Mouse (Mus musculus): ENCODE results near the gene Gm21693. TPM values are rescaled to one million over a fixed set of nuclear protein-coding genes. Genes with fewer than 3 reads are reported as not detected.
"Not testable (repeated sequence)": the region's sequence is repeated elsewhere in the genome, so short reads cannot be mapped to it uniquely, and the experiment has no call there.

The Gm21693 gene
- not detected in 2 replicates for polyA plus RNA-seq (2014; fragmentation: Nextera tagmentation; extraction: Ambion mirVana)

- not testable (repeated sequence) for H3K9me3 ChIP-seq (replicated peaks; ENCODE audit: control insufficient read depth, low read length); H3K9ac ChIP-seq (replicated peaks; ENCODE audit: low read length); H3K4me1 ChIP-seq (ENCODE audit: control insufficient read depth, insufficient read depth, low read length); H3K4me2 ChIP-seq (ENCODE audit: low read depth, low read length); H3K4me3 ChIP-seq (ENCODE audit: low read depth, low read length); ATAC-seq (replicated peaks; ENCODE audit: insufficient number of reproducible peaks, low FRiP score, low TSS enrichment, low read depth); H3K27ac ChIP-seq (replicated peaks; ENCODE audit: low read depth, low read length); H3K27me3 ChIP-seq (ENCODE audit: control insufficient read depth, insufficient read depth, low read length); H3K36me3 ChIP-seq (replicated peaks; ENCODE audit: control insufficient read depth, insufficient read depth, low read depth, low read length); DNase-seq (ENCODE audit: low spot score)
- WGBS, result no CpG with 5 or more reads among the region's 9 CpGs
Measured at GRCm38 (mm10) chrY:3345229-3345628, at the start of gene Gm21693. TSS of gene Gm21693 (minus strand) at chrY:3345329.

- not testable (repeated sequence) for DNase-seq (ENCODE audit: low spot score); H3K9ac ChIP-seq (replicated peaks; ENCODE audit: low read length); H3K4me3 ChIP-seq (ENCODE audit: low read depth, low read length); H3K36me3 ChIP-seq (replicated peaks; ENCODE audit: control insufficient read depth, insufficient read depth, low read depth, low read length); H3K9me3 ChIP-seq (replicated peaks; ENCODE audit: control insufficient read depth, low read length); H3K4me2 ChIP-seq (ENCODE audit: low read depth, low read length); H3K27me3 ChIP-seq (ENCODE audit: control insufficient read depth, insufficient read depth, low read length); ATAC-seq (replicated peaks; ENCODE audit: insufficient number of reproducible peaks, low FRiP score, low TSS enrichment, low read depth); H3K4me1 ChIP-seq (ENCODE audit: control insufficient read depth, insufficient read depth, low read length); H3K27ac ChIP-seq (replicated peaks; ENCODE audit: low read depth, low read length)
- no CpG with 5 or more reads among the region's 11 CpGs for WGBS
Measured at GRCm38 (mm10) chrY:3340661-3341060, 4.5 kb downstream of the Gm21693 start.

- ATAC-seq (replicated peaks; ENCODE audit: insufficient number of reproducible peaks, low FRiP score, low TSS enrichment, low read depth); H3K9me3 ChIP-seq (replicated peaks; ENCODE audit: control insufficient read depth, low read length); H3K9ac ChIP-seq (replicated peaks; ENCODE audit: low read length); H3K4me3 ChIP-seq (ENCODE audit: low read depth, low read length); H3K27me3 ChIP-seq (ENCODE audit: control insufficient read depth, insufficient read depth, low read length); H3K36me3 ChIP-seq (replicated peaks; ENCODE audit: control insufficient read depth, insufficient read depth, low read depth, low read length); DNase-seq (ENCODE audit: low spot score); H3K4me1 ChIP-seq (ENCODE audit: control insufficient read depth, insufficient read depth, low read length); H3K4me2 ChIP-seq (ENCODE audit: low read depth, low read length); H3K27ac ChIP-seq (replicated peaks; ENCODE audit: low read depth, low read length): not testable (repeated sequence)
- no CpG with 5 or more reads among the region's 9 CpGs for WGBS
Measured at GRCm38 (mm10) chrY:3306349-3306748, 38.8 kb downstream of the Gm21693 start, which contains the start of gene Gm21677. TSS of gene Gm21677 (minus strand) at chrY:3306449.

Other genes starting within 250 kb of the Gm21693 start
- gene Gm21677, start 38.9 kb downstream of the Gm21693 start, polyA plus RNA-seq (2014; fragmentation: Nextera tagmentation; extraction: Ambion mirVana), result not detected in 2 replicates
- gene Gm21704, start 64.8 kb upstream of the Gm21693 start, polyA plus RNA-seq (2014; fragmentation: Nextera tagmentation; extraction: Ambion mirVana), result not detected in 2 replicates
- gene Gm21708, start 64.8 kb upstream of the Gm21693 start, polyA plus RNA-seq (2014; fragmentation: Nextera tagmentation; extraction: Ambion mirVana), result not detected in 2 replicates

Data from embryonic facial prominence, embryonic 11.5 days (tissue).